Mouse (Mus musculus) CD4-positive, CD25-positive, alpha-beta regulatory T cell, adult 2 months (primary cell): ENCODE data around the gene Dqx1.
A peak's percentile ranks its signal among the peaks of the same experiment; 100 is the strongest.

Experiments
- DNase-seq: peaks from one replicate; pipeline ENCODE4 v3.0.0-alpha.2; 2012; ENCODE audit warnings: low read depth, low spot score

Gene Dqx1

GRCm38 (mm10) chr6:83057790-83058189, at the start of gene Dqx1:
Gene Dqx1, plus strand, starts transcription at chr6:83057844.
- DNase-seq = peak; percentile 35

GRCm38 (mm10) chr6:83008659-83009058, 49.0 kb upstream of the Dqx1 start:
- peak; percentile 23 for DNase-seq

- peak; percentile 70 for DNase-seq
Observed at GRCm38 (mm10) chr6:83010010-83010409, 47.6 kb upstream of the Dqx1 start.

GRCm38 (mm10) chr6:83011255-83011654, 46.4 kb upstream of the Dqx1 start:
- DNase-seq = no peak

GRCm38 (mm10) chr6:83011756-83012155, 45.9 kb upstream of the Dqx1 start:
- no peak for DNase-seq

- peak; percentile 71 for DNase-seq
Observed at GRCm38 (mm10) chr6:83013444-83013843, 44.2 kb upstream of the Dqx1 start.

GRCm38 (mm10) chr6:83014482-83015466, 42.9 kb upstream of the Dqx1 start:
- DNase-seq = no peak

- no peak for DNase-seq
Observed at GRCm38 (mm10) chr6:83015749-83016148, 41.9 kb upstream of the Dqx1 start.

- DNase-seq = no peak
Observed at GRCm38 (mm10) chr6:83017190-83017589, 40.5 kb upstream of the Dqx1 start.

- no peak for DNase-seq
Observed at GRCm38 (mm10) chr6:83019044-83019443, 38.6 kb upstream of the Dqx1 start.

- no peak for DNase-seq
Observed at GRCm38 (mm10) chr6:83020121-83020520, 37.5 kb upstream of the Dqx1 start.

- no peak for DNase-seq
Observed at GRCm38 (mm10) chr6:83020836-83021593, 36.6 kb upstream of the Dqx1 start.

- no peak for DNase-seq
Observed at GRCm38 (mm10) chr6:83023008-83023407, 34.6 kb upstream of the Dqx1 start.

- DNase-seq = no peak
Observed at GRCm38 (mm10) chr6:83023786-83024185, 33.9 kb upstream of the Dqx1 start.

- no peak for DNase-seq
Observed at GRCm38 (mm10) chr6:83024421-83024820, 33.2 kb upstream of the Dqx1 start.

- no peak for DNase-seq
Observed at GRCm38 (mm10) chr6:83025221-83025620, 32.4 kb upstream of the Dqx1 start.

- no peak for DNase-seq
Observed at GRCm38 (mm10) chr6:83027293-83027692, 30.4 kb upstream of the Dqx1 start.

- DNase-seq = no peak
Observed at GRCm38 (mm10) chr6:83027706-83028105, 29.9 kb upstream of the Dqx1 start.

GRCm38 (mm10) chr6:83029777-83030176, 27.9 kb upstream of the Dqx1 start:
- no peak for DNase-seq

- no peak for DNase-seq
Observed at GRCm38 (mm10) chr6:83031111-83031510, 26.5 kb upstream of the Dqx1 start.

- DNase-seq = no peak
Observed at GRCm38 (mm10) chr6:83031921-83032590, 25.6 kb upstream of the Dqx1 start.

- DNase-seq = peak; percentile 63
Observed at GRCm38 (mm10) chr6:83032769-83033191, 24.9 kb upstream of the Dqx1 start.
